Mouse (Mus musculus) midbrain, postnatal 0 days (tissue): ENCODE results near the gene Mafk. TPM values are rescaled to one million over a fixed set of nuclear protein-coding genes. Genes with fewer than 3 reads are reported as not detected.

ENCODE experiments used
- ATAC-seq: fragments of 200-750 bp; cut with Nextera tagmentation; 2 replicates; pipeline ENCODE4 v1.8.0; 2017; ENCODE audit warnings: moderate number of reproducible peaks, mild to moderate bottlenecking, moderate TSS enrichment, moderate library complexity; ENCODE audit not compliant: low FRiP score
- DNase-seq: peaks from one replicate; pipeline ENCODE4 v3.0.0-alpha.2; 2015; ENCODE audit warnings: low spot score
- H3K27ac ChIP-seq: fragments of 300-500 bp; sonication (generic); 2 replicates; pipeline ENCODE4 v1.5.1; 2014; ENCODE audit warnings: low read depth, mild to moderate bottlenecking, low read length, mixed read lengths
- H3K27me3 ChIP-seq: fragments of 300-500 bp; sonication (generic); 2 replicates; pipeline ENCODE4 v1.6.1; 2014; ENCODE audit warnings: low read length, control low read depth, mixed read lengths; ENCODE audit not compliant: insufficient read depth
- H3K36me3 ChIP-seq: fragments of 300-500 bp; sonication (generic); 2 replicates; pipeline ENCODE4 v1.6.1; 2014; ENCODE audit warnings: low read length, control low read depth, mixed read lengths; ENCODE audit not compliant: insufficient read depth
- H3K4me1 ChIP-seq: fragments of 300-500 bp; sonication (generic); 2 replicates; pipeline ENCODE4 v1.6.1; 2014; ENCODE audit warnings: mild to moderate bottlenecking, control low read depth, antibody characterized with exemption, low read length, mixed read lengths; ENCODE audit not compliant: insufficient read depth
- H3K4me2 ChIP-seq: fragments of 300-500 bp; sonication (generic); 2 replicates; pipeline ENCODE4 v1.6.1; 2014; ENCODE audit warnings: low read depth, mild to moderate bottlenecking, low read length, mixed read lengths; ENCODE audit not compliant: poor library complexity, severe bottlenecking
- H3K4me3 ChIP-seq: fragments of 300-500 bp; sonication (generic); 2 replicates; pipeline ENCODE4 v1.5.1; 2014; ENCODE audit warnings: low read depth, mild to moderate bottlenecking, low read length, moderate library complexity
- H3K9ac ChIP-seq: fragments of 300-500 bp; sonication (generic); replicated peaks from 2 replicates; pipeline ENCODE4 v1.6.1; 2014; ENCODE audit warnings: mild to moderate bottlenecking, low read length, moderate library complexity, mixed read lengths; ENCODE audit not compliant: poor library complexity, severe bottlenecking
- H3K9me3 ChIP-seq: fragments of 300-500 bp; sonication (generic); 2 replicates; pipeline ENCODE4 v1.6.1; 2016; ENCODE audit warnings: low read length, control low read depth
- CTCF ChIP-seq: IDR thresholded peaks from 2 replicates; pipeline ENCODE4 v1.5.1; 2016; ENCODE audit warnings: antibody characterized with exemption, mild to moderate bottlenecking
- WGBS: fragments of 180-500 bp; shearing (Covaris S2); extraction: QIAGEN DNeasy Blood & Tissue Kit; methylation state at CpG from one replicate; pipeline ENCODE4 v1.1.7; 2014; 5-methylcytosine and 5-hydroxymethylcytosine counted together
- microRNA-seq: library from miRNA; unstranded; fragments of <30 nt; microRNA quantifications from one replicate; pipeline ENCODE4, GENCODE M21; 2016; ENCODE audit warnings: borderline number of aligned reads
- polyA plus RNA-seq: library from polyadenylated mRNA; unstranded; fragments of >200 nt; fragmentation: Nextera tagmentation; extraction: Ambion mirVana; gene quantifications from 2 replicates; pipeline ENCODE4 v1.2.1, GENCODE M21; 2015
- total RNA-seq: library from RNA; depleted of rRNA; stranded (reverse); fragments of >200 nt; gene quantifications from 2 replicates; pipeline ENCODE4 v1.2.3, GENCODE M21; 2014; rRNA removed

Gene Mafk
- total and polyA plus RNA-seq, 2 experiments from 2014 or later: 8.7 to 17.8 TPM

GRCm38 (mm10) chr5:139849626-139850320 lies 58.5 kb downstream of the Mafk start:
- H3K27me3 ChIP-seq: peaks cover 3% of the 10 kb centered on the region; the same call in 1 of the 2 replicates
- H3K4me3 ChIP-seq: no peak overlapping the region
- no peak for TF ChIP-seq CTCF
- H3K36me3 ChIP-seq: no peaks in the 10 kb centered on the region
- H3K4me2 ChIP-seq: no peak overlapping the region
- no peak overlapping the region for H3K27ac ChIP-seq
- H3K4me1 ChIP-seq: no peaks in the 10 kb centered on the region
- DNase-seq (no peak), ATAC-seq (no peak)
- H3K9me3 ChIP-seq: no peaks in the 10 kb centered on the region
- no peak overlapping the region for H3K9ac ChIP-seq
- 81% methylated on average over 12 of the region's 12 CpGs for WGBS

Small RNA genes within 50 kb of the gene (microRNA-seq; reads per million reads assigned to microRNA genes)
- 1.7 reads per million for gene Mir7037

Other genes with a start within 250 kb of the Mafk start
- 21.2 and 24.3 TPM in 2 replicates for gene Uncx, start 248.0 kb upstream of the Mafk start, total RNA-seq
- gene Uncx, start 248.0 kb upstream of the Mafk start, polyA plus RNA-seq: 15.5 and 20.0 TPM in 2 replicates
- 10.8 and 16.6 TPM in 2 replicates for gene Micall2, start 55.2 kb upstream of the Mafk start, total RNA-seq
- 15.1 and 17.4 TPM in 2 replicates for gene Micall2, start 55.2 kb upstream of the Mafk start, polyA plus RNA-seq
- gene Ints1, start 15.8 kb upstream of the Mafk start, total RNA-seq: 129 and 130 TPM in 2 replicates
- gene Ints1, start 15.8 kb upstream of the Mafk start, polyA plus RNA-seq: 27.1 and 29.1 TPM in 2 replicates
- 0.05 TPM in 1 of 2 replicates, not detected in the other for gene Tmem184a, start 28.4 kb downstream of the Mafk start, total RNA-seq
- gene Tmem184a, start 28.4 kb downstream of the Mafk start, polyA plus RNA-seq: 0.16 and 0.29 TPM in 2 replicates
- 1.3 TPM in 1 of 2 replicates, not detected in the other for gene Gm26938, start 34.9 kb downstream of the Mafk start, total RNA-seq
- gene Gm26938, start 34.9 kb downstream of the Mafk start, polyA plus RNA-seq: not detected in 2 replicates
- gene Psmg3, start 35.4 kb downstream of the Mafk start, total RNA-seq: 20.4 and 28.7 TPM in 2 replicates
- gene Psmg3, start 35.4 kb downstream of the Mafk start, polyA plus RNA-seq: 61.0 and 65.9 TPM in 2 replicates
- 21.5 and 57.5 TPM in 2 replicates for gene Elfn1, start 116.4 kb downstream of the Mafk start, total RNA-seq
- gene Elfn1, start 116.4 kb downstream of the Mafk start, polyA plus RNA-seq: 3.1 and 3.7 TPM in 2 replicates